Comparison of ENCODE assay signal across 8 mouse cellular contexts in genomic region chr15:78178397-78178796, GRCm38 (mm10). TPM values are rescaled to one million over a fixed set of nuclear protein-coding genes. Genes with fewer than 3 reads are reported as not detected.
DNase-seq lines count a peak whose midpoint lies in the region; ATAC-seq and TF ChIP-seq lines count a peak whose summit lies in the region.
"Had no signal": no experiment of that assay in that cellular context is flagged by ENCODE, and none has a peak within 500 bp of the region (broad histone marks: within the 10 kb centered on the region; RNA-seq: fewer than 3 reads in every experiment).

No protein-coding gene starts in this region.

- H3K36me3 ChIP-seq in embryonic facial prominence, embryonic 10.5 days (replicated peaks) = no peaks in the 10 kb centered on the region
- no peaks in the 10 kb centered on the region for H3K36me3 ChIP-seq in hindbrain, embryonic 13.5 days
- no peaks in the 10 kb centered on the region for H3K36me3 ChIP-seq in myocyte (ENCODE audit: control insufficient read depth, insufficient read depth)
- H3K36me3 ChIP-seq: limb, embryonic 12.5 days had no signal

- WGBS in embryonic facial prominence, embryonic 10.5 days = 7% methylated on average over 9 of the region's 9 CpGs
- WGBS in hindbrain, embryonic 13.5 days = 6% methylated on average over 9 of the region's 9 CpGs

- DNase-seq in ES-CJ7 (ENCODE audit: low read depth, low spot score) = peak; percentile 67
- peak; percentile 91 for DNase-seq in adrenal gland, adult 2 months
- DNase-seq in embryonic facial prominence, embryonic 10.5 days (ENCODE audit: low spot score) = peak; percentile 85
- peak; percentile 85 for DNase-seq in left cerebral cortex, postnatal 4 days
- peak; percentile 76 to 84 for DNase-seq in spleen, postnatal 10 days (ENCODE audit: low spot score in 2 of 2)

- H3K4me3 ChIP-seq in embryonic facial prominence, embryonic 10.5 days = no peak overlapping the region
- no peak overlapping the region for H3K4me3 ChIP-seq in hindbrain, embryonic 13.5 days
- H3K4me3 ChIP-seq in myocyte = no peak overlapping the region
- H3K4me3 ChIP-seq: limb, embryonic 12.5 days had no signal

- TF ChIP-seq POLR2A in myocyte (IDR thresholded peaks at IDR 0.05; ENCODE audit: insufficient read length, low read depth) = no peak

- H3K27me3 ChIP-seq in embryonic facial prominence, embryonic 10.5 days (replicated peaks; ENCODE audit: low read depth, poor library complexity, severe bottlenecking) = peaks cover 31% of the 10 kb centered on the region
- 0 out of 2 replicates have a peak, but pooled peaks cover 4% of the 10 kb centered on the region for H3K27me3 ChIP-seq in hindbrain, embryonic 13.5 days
- peaks cover 39% of the 10 kb centered on the region for H3K27me3 ChIP-seq in myocyte (ENCODE audit: control insufficient read depth, insufficient read depth, insufficient read length)

- peaks cover 16% of the 10 kb centered on the region for H3K4me1 ChIP-seq in embryonic facial prominence, embryonic 10.5 days
- peaks cover 60% of the 10 kb centered on the region for H3K4me1 ChIP-seq in hindbrain, embryonic 13.5 days (replicated peaks)

- no peak for ATAC-seq in hindbrain, embryonic 13.5 days (ENCODE audit: low FRiP score)

- H3K4me2 ChIP-seq in hindbrain, embryonic 13.5 days = 0 out of 2 replicates have a peak overlapping the region, but pooled peaks have one; percentile 26
- H3K4me2 ChIP-seq in myocyte (ENCODE audit: low read depth) = no peak overlapping the region
- H3K4me2 ChIP-seq: limb, embryonic 12.5 days had no signal

- H3K9me3 ChIP-seq in embryonic facial prominence, embryonic 10.5 days = no peaks in the 10 kb centered on the region
- H3K9me3 ChIP-seq in hindbrain, embryonic 13.5 days = no peaks in the 10 kb centered on the region
- H3K9me3 ChIP-seq: limb, embryonic 12.5 days had no signal

- H3K9ac ChIP-seq in hindbrain, embryonic 13.5 days = peak overlapping the region; percentile 55
- H3K9ac ChIP-seq: limb, embryonic 12.5 days had no signal

- no peaks in the 10 kb centered on the region for H3K79me2 ChIP-seq in myocyte (ENCODE audit: control insufficient read depth, insufficient read depth)

- intact Hi-C loops in left cerebral cortex, postnatal 4 days (cut with DNase I) = no loop called here

- H3ac ChIP-seq in myocyte (ENCODE audit: control insufficient read depth, insufficient read length) = no peak overlapping the region

- no peak overlapping the region for H3K27ac ChIP-seq in embryonic facial prominence, embryonic 10.5 days (replicated peaks)
- H3K27ac ChIP-seq in hindbrain, embryonic 13.5 days = peak overlapping the region; percentile 71
- H3K27ac ChIP-seq: limb, embryonic 12.5 days had no signal

TF ChIP-seq in myocyte, 11 proteins besides CTCF, POLR2A, EP300 and RAD21:
- peak in 2 of 3 experiments; percentile 58 to 70 for TF ChIP-seq MYOD1 (IDR thresholded peaks at IDR 0.05; ENCODE audit: control insufficient read depth in 1 of 3, insufficient read length in 2 of 3, low read depth in 2 of 3)
- TF ChIP-seq CEBPB (IDR thresholded peaks at IDR 0.05; ENCODE audit: insufficient read depth, poor library complexity, severe bottlenecking) = no peak
- TF ChIP-seq MYOG (IDR thresholded peaks at IDR 0.05; ENCODE audit: control insufficient read depth in 1 of 3, insufficient read depth in 1 of 3, insufficient read length in 2 of 3, low read depth in 2 of 3) = peak in 2 of 3 experiments; percentile 7 to 80
- no peak for TF ChIP-seq REST (IDR thresholded peaks at IDR 0.05; ENCODE audit: insufficient read depth, insufficient read length)
- TF ChIP-seq POLR2AphosphoS2 (IDR thresholded peaks at IDR 0.05; ENCODE audit: insufficient read length, low read depth) = no peak
- TF ChIP-seq TCF3 (IDR thresholded peaks at IDR 0.05; ENCODE audit: insufficient read length, low read depth) = no peak
- no peak for TF ChIP-seq E2F4 (IDR thresholded peaks at IDR 0.05; ENCODE audit: insufficient read depth)

RNA-seq across cellular contexts. Expression of gene Ift27, which starts 4.5 kb away (rescaled TPM):
- 10 to 100 TPM; 10.4 to 16.4 TPM for total RNA-seq in adrenal gland, adult 2 months (2021)
- 50.0 and 65.5 TPM in 2 replicates for polyA plus RNA-seq in adrenal gland, adult 2 months (2012; rRNA removed)
- 136 and 141 TPM in 2 replicates for polyA plus RNA-seq in embryonic facial prominence, embryonic 10.5 days (2016; fragmentation: Nextera tagmentation; extraction: Ambion mirVana)
- 106 and 111 TPM in 2 replicates for polyA plus RNA-seq in hindbrain, embryonic 13.5 days (2015; fragmentation: Nextera tagmentation; extraction: Ambion mirVana)
- 10 to 100 TPM; 39.9 to 41.0 TPM for total RNA-seq in left cerebral cortex, postnatal 4 days (2021)
- polyA plus RNA-seq in myocyte (2012; fragmentation: generic; extraction: Trizol) = 38.7 TPM

RNA-seq across cellular contexts. Expression of gene Pvalb, which starts 27.8 kb away (rescaled TPM):
- total RNA-seq in adrenal gland, adult 2 months (2021) = not detected
- polyA plus RNA-seq in adrenal gland, adult 2 months (2012; rRNA removed) = not detected in 2 replicates
- polyA plus RNA-seq in embryonic facial prominence, embryonic 10.5 days (2016; fragmentation: Nextera tagmentation; extraction: Ambion mirVana) = not detected in 2 replicates
- 6.7 and 13.6 TPM in 2 replicates for polyA plus RNA-seq in hindbrain, embryonic 13.5 days (2015; fragmentation: Nextera tagmentation; extraction: Ambion mirVana)
- under 1 TPM; 0.40 to 0.89 TPM for total RNA-seq in left cerebral cortex, postnatal 4 days (2021)
- polyA plus RNA-seq in myocyte (2012; fragmentation: generic; extraction: Trizol) = 5.4 TPM
- polyA plus RNA-seq: limb, embryonic 12.5 days had no signal

RNA-seq across cellular contexts. Expression of gene Cacng2, which starts 58.6 kb away (rescaled TPM):
- under 1 TPM; 0.32 to 0.45 TPM for total RNA-seq in adrenal gland, adult 2 months (2021)
- 0.19 and 0.36 TPM in 2 replicates for polyA plus RNA-seq in adrenal gland, adult 2 months (2012; rRNA removed)
- 0.06 and 0.11 TPM in 2 replicates for polyA plus RNA-seq in embryonic facial prominence, embryonic 10.5 days (2016; fragmentation: Nextera tagmentation; extraction: Ambion mirVana)
- polyA plus RNA-seq in hindbrain, embryonic 13.5 days (2015; fragmentation: Nextera tagmentation; extraction: Ambion mirVana) = 10.5 and 10.7 TPM in 2 replicates
- total RNA-seq in left cerebral cortex, postnatal 4 days (2021) = 10 to 100 TPM; 36.0 to 36.7 TPM
- polyA plus RNA-seq in myocyte (2012; fragmentation: generic; extraction: Trizol) = 0.04 TPM
- polyA plus RNA-seq: limb, embryonic 12.5 days had no signal
